Mouse (Mus musculus): ENCODE data around the gene 4930558K02Rik.

4930558K02Rik gene

DNA sequence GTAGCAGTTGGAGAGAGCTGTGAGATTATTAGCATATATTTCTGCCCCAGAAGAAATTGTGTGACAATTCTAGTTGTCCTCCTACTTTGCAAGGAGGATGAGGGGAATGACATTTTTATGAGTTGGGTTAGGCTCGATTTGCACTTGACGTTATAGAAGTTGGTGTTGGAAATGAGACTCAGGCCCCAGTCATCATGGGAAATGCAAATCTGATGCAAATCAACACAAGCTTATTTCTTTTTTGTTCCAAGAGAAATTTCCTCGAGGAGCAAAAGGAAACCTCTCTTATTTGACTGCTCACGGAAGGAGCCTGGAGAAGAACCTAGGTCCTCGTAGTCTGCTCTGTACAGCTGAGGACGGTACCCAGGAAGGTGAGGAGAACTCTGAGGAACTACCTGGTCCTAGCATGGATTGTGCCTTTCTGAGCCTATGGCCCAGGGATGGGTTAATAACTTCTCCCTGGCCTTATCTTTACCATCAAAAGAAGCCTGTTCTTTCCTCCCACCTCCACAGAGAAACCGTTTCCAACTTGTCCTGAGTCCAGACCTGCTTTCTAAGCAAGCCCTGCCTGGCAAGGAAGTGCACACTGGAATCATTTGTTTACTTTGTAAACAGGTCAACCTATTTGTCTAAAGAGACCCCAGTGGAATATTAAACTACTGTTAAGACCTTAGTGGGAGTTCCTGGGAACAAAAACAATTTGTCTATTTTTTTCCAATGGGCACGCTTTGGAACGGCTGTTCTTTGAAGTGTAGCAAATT is 76.6 kb downstream of the 4930558K02Rik start:
- DNase-seq (ENCODE audit: low read depth, low spot score) = no peak

DNA sequence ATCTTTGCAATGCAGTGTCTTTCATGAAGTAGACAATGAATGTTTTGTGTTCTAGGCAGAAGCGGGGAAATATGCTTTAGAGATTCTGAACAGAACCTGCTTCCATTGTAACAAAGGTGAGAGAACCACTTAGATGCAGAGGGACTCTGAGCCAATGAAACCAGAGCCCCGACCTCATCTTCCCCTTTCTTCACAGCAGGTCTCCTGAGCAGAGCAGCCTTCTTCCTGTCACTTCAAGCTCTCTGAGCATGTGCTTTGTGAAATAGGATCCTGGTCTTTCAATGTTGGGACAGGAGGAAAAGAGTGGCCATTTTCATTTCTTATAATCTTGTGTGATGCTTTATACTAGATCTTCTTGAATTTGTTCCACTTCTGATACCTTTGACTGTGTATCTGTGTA is 79.3 kb downstream of the 4930558K02Rik start:
- no peak for DNase-seq (ENCODE audit: low read depth, low spot score)

DNA sequence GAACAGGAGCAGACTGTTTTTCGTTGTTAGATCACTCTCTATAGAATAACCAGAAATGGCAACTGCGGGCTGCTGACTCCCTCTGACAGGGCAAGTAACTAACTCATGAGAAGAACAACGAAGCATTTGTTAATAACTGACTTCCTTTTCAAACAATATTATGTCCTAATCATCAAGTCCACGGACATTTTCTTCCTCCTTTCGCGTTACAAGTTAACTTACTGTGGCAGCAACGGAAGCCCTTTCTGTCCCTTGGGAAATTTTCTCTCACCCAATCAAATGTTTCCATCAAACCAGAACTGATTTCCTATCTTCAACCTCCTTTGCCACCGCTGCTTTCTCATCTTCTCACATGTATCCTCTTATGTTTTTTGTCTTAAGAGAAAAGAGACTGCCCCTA is 82.2 kb downstream of the 4930558K02Rik start:
- no peak for DNase-seq (ENCODE audit: low read depth, low spot score)

DNA sequence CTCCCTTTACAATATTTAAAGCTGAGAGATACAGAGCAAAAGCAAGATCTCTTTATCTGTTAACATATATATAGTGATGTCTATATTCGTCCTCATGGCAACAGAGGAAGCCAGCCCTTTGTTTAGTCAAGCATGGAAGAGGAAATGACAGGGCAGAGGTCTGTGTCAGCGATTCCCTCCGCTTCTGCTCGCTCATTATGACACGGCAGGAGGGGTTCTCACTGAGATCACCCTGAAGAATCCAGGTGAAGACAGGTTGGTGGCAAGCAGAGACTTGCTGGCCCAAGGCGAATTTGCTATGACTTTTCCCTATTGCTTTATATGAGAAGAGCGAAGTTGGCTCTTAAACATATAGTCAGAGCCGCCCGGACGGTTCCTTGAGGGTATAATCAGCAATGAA is 83.3 kb downstream of the 4930558K02Rik start:
- DNase-seq (ENCODE audit: low read depth, low spot score) = no peak

DNA sequence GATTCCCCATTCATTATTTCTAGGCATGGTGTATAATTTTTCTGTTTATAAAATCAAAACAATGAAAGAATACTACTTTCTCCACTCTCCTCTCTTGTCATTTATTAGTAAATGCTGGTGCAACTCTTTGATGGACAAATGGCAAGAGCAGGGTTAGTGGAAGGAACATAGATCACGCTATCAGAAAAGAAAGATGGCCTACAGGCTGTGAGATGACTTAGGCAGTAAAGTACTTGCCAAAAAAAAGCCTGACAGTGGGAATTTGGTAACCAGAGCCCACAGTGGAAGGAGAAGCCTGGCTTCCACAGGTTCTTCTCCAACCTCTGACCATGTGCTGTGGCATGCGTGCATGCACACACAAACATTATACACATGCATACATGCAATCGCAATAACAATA is 84.4 kb downstream of the 4930558K02Rik start:
- DNase-seq (ENCODE audit: low read depth, low spot score) = no peak

DNA sequence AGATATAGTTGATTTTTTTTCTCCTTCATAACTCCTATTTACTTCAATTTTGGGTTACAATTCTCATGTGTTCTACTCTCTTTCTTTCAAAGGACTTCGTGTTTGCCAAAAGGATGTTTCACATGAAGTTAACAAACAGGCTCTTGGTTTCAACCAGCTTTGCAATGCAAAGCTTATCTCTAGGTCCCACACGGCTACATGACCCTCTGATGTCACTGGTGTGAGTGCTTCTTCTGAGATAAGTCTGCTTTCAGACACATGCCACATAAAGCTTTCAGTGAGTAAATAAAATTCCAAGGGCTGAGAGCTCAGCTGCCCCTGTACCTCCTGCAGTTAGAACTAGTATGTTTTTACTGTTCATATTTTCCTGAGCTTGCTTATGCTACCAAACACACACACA is 84.9 kb downstream of the 4930558K02Rik start:
- DNase-seq (ENCODE audit: low read depth, low spot score) = no peak

DNA sequence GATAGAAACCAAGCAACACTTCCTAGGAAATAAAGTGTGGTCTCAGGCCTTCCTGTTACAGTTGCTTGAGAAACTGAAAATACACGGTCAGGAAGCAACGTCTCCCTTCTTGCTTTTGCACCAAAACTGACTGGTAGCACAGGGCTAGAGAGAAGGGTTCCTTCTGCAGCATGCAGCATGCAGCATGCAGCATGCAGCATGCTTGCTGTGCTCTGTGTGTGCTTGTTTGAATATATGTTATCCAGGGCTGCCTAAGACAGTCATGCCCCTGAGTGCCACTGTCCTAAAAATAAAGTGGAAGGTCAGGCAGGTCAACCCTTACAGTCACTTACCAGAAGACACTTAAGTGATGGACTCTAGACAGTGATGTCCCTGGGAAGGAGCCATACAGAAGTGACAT is 85.3 kb downstream of the 4930558K02Rik start:
- no peak for DNase-seq (ENCODE audit: low read depth, low spot score)

All from mesoderm, embryonic 11.5 days (tissue).